Mouse (Mus musculus): ENCODE data around the gene Selenoo. TPM values are rescaled to one million over a fixed set of nuclear protein-coding genes. Genes with fewer than 3 reads are reported as not detected.

The Selenoo gene
- 10 to 100 TPM; 24.6 to 25.7 TPM for total RNA-seq (2021)

GRCm38 (mm10) chr15:89088607-89089247 lies at the start of gene Selenoo:
Gene Selenoo (plus strand): TSS chr15:89089084.
- DNase-seq, result peak; percentile 92
- intact Hi-C loops (cut with DNase I), result loop anchor here (10.0 kb wide), 1 partner anchor 264 kb away; no protein-coding TSS in a partner anchor

GRCm38 (mm10) chr15:89044381-89044780 lies 44.5 kb upstream of the Selenoo start:
- intact Hi-C loops (cut with DNase I), result no loop called here
- no peak for DNase-seq

- no peak for DNase-seq
- intact Hi-C loops (cut with DNase I), result no loop called here
Observed at GRCm38 (mm10) chr15:89046356-89046755, 42.5 kb upstream of the Selenoo start.

GRCm38 (mm10) chr15:89054666-89055065 lies 34.2 kb upstream of the Selenoo start:
- DNase-seq, result no peak
- intact Hi-C loops (cut with DNase I), result no loop called here

- no peak for DNase-seq
- intact Hi-C loops (cut with DNase I), result no loop called here
Observed at GRCm38 (mm10) chr15:89058736-89059135, 30.1 kb upstream of the Selenoo start.

- intact Hi-C loops (cut with DNase I), result no loop called here
- DNase-seq, result no peak
Observed at GRCm38 (mm10) chr15:89059161-89059931, 29.5 kb upstream of the Selenoo start, which contains the start of gene Panx2. Gene Panx2 (plus strand): TSS chr15:89059734.

GRCm38 (mm10) chr15:89060032-89060681 lies 28.7 kb upstream of the Selenoo start:
- peak; percentile 47 for DNase-seq
- intact Hi-C loops (cut with DNase I), result no loop called here

- intact Hi-C loops (cut with DNase I), result no loop called here
- no peak for DNase-seq
Observed at GRCm38 (mm10) chr15:89060811-89061460, 27.9 kb upstream of the Selenoo start.

- no peak for DNase-seq
- intact Hi-C loops (cut with DNase I), result no loop called here
Observed at GRCm38 (mm10) chr15:89061761-89062517, 26.9 kb upstream of the Selenoo start.

GRCm38 (mm10) chr15:89062518-89062910 lies 26.4 kb upstream of the Selenoo start:
- no peak for DNase-seq
- intact Hi-C loops (cut with DNase I), result no loop called here

- intact Hi-C loops (cut with DNase I), result no loop called here
- no peak for DNase-seq
Observed at GRCm38 (mm10) chr15:89063001-89063400, 25.9 kb upstream of the Selenoo start.

- intact Hi-C loops (cut with DNase I), result no loop called here
- no peak for DNase-seq
Observed at GRCm38 (mm10) chr15:89063536-89063935, 25.3 kb upstream of the Selenoo start.

- DNase-seq, result no peak
- intact Hi-C loops (cut with DNase I), result no loop called here
Observed at GRCm38 (mm10) chr15:89064891-89065290, 24.0 kb upstream of the Selenoo start.

GRCm38 (mm10) chr15:89067609-89068008 lies 21.3 kb upstream of the Selenoo start:
- DNase-seq, result no peak
- intact Hi-C loops (cut with DNase I), result no loop called here

GRCm38 (mm10) chr15:89068226-89068625 lies 20.7 kb upstream of the Selenoo start:
- DNase-seq, result no peak
- intact Hi-C loops (cut with DNase I), result no loop called here

- intact Hi-C loops (cut with DNase I), result no loop called here
- DNase-seq, result no peak
Observed at GRCm38 (mm10) chr15:89069336-89069840, 19.5 kb upstream of the Selenoo start.

- DNase-seq, result no peak
- intact Hi-C loops (cut with DNase I), result no loop called here
Observed at GRCm38 (mm10) chr15:89070606-89071005, 18.3 kb upstream of the Selenoo start.

- no peak for DNase-seq
- intact Hi-C loops (cut with DNase I), result no loop called here
Observed at GRCm38 (mm10) chr15:89073993-89074603, 14.8 kb upstream of the Selenoo start.

GRCm38 (mm10) chr15:89074613-89075477 lies 14.0 kb upstream of the Selenoo start, which contains the start of gene Trabd:
Gene Trabd (plus strand): TSS chr15:89075124.
- no peak for DNase-seq
- intact Hi-C loops (cut with DNase I), result no loop called here

All from left cerebral cortex, postnatal 4 days (tissue).